ENCODE assay signal across 8 mouse cellular contexts in genomic region chr10:67116251-67116650, GRCm38 (mm10). TPM values are rescaled to one million over a fixed set of nuclear protein-coding genes. Genes with fewer than 3 reads are reported as not detected.
DNase-seq lines count a peak whose midpoint lies in the region; ATAC-seq lines count a peak whose summit lies in the region.

No protein-coding gene starts in this region.

- H3K4me2 ChIP-seq in intestine, embryonic 15.5 days (replicated peaks), result no peak overlapping the region
- H3K4me2 ChIP-seq in intestine, embryonic 16.5 days (ENCODE audit: low read depth, low read length), result no peak overlapping the region
- H3K4me2 ChIP-seq in limb, embryonic 13.5 days (replicated peaks), result peak overlapping the region; percentile 27; the same call in 1 of the 2 replicates

- H3K27me3 ChIP-seq in intestine, embryonic 15.5 days (replicated peaks), result no peaks in the 10 kb centered on the region
- no peaks in the 10 kb centered on the region for H3K27me3 ChIP-seq in intestine, embryonic 16.5 days (replicated peaks; ENCODE audit: control insufficient read depth, insufficient read depth, low read length)
- H3K27me3 ChIP-seq in limb, embryonic 13.5 days, result no peaks in the 10 kb centered on the region

- 66% methylated on average over 8 of the region's 8 CpGs for WGBS in intestine, embryonic 15.5 days
- WGBS in intestine, embryonic 16.5 days, result 66% methylated on average over 8 of the region's 8 CpGs
- 34% methylated on average over 8 of the region's 8 CpGs for WGBS in limb, embryonic 13.5 days

- H3K4me1 ChIP-seq in intestine, embryonic 15.5 days (replicated peaks), result peaks cover 25% of the 10 kb centered on the region
- peaks cover 34% of the 10 kb centered on the region for H3K4me1 ChIP-seq in intestine, embryonic 16.5 days (ENCODE audit: control insufficient read depth, insufficient read depth, low read length)
- peaks cover 71% of the 10 kb centered on the region for H3K4me1 ChIP-seq in limb, embryonic 13.5 days

- DNase-seq in adrenal gland, adult 8-10 months, result peak; percentile 68
- DNase-seq in cerebellum, adult 9-11 months, result peak; percentile 73
- no peak for DNase-seq in right cerebral cortex, postnatal 25 days
- no peak for DNase-seq in testis, postnatal 14 days (ENCODE audit: low spot score)
- DNase-seq in layer of hippocampus, adult 8-10 months (ENCODE audit: low spot score in 2 of 2), result no peak

- H3K36me3 ChIP-seq in intestine, embryonic 15.5 days, result no peaks in the 10 kb centered on the region
- no peaks in the 10 kb centered on the region for H3K36me3 ChIP-seq in intestine, embryonic 16.5 days (ENCODE audit: control insufficient read depth, insufficient read depth, low read length)
- no peaks in the 10 kb centered on the region for H3K36me3 ChIP-seq in limb, embryonic 13.5 days

- no peaks in the 10 kb centered on the region for H3K9me3 ChIP-seq in intestine, embryonic 15.5 days
- no peaks in the 10 kb centered on the region for H3K9me3 ChIP-seq in intestine, embryonic 16.5 days (ENCODE audit: control insufficient read depth, low read length)
- no peaks in the 10 kb centered on the region for H3K9me3 ChIP-seq in limb, embryonic 13.5 days

- no peak overlapping the region for H3K4me3 ChIP-seq in intestine, embryonic 15.5 days (replicated peaks)
- H3K4me3 ChIP-seq in intestine, embryonic 16.5 days (ENCODE audit: low read length), result no peak overlapping the region
- no peak overlapping the region for H3K4me3 ChIP-seq in limb, embryonic 13.5 days

- no peak for ATAC-seq in intestine, embryonic 15.5 days
- ATAC-seq in intestine, embryonic 16.5 days, result no peak
- ATAC-seq in limb, embryonic 13.5 days (ENCODE audit: low FRiP score, low read depth), result 0 out of 2 replicates have a peak, but pooled peaks have one; percentile 20

- no peak overlapping the region for H3K9ac ChIP-seq in intestine, embryonic 15.5 days
- no peak overlapping the region for H3K9ac ChIP-seq in intestine, embryonic 16.5 days (ENCODE audit: low read depth, low read length)
- no peak overlapping the region for H3K9ac ChIP-seq in limb, embryonic 13.5 days

- H3K27ac ChIP-seq in intestine, embryonic 15.5 days, result peak overlapping the region; percentile 49; the same call in 1 of the 2 replicates
- H3K27ac ChIP-seq in intestine, embryonic 16.5 days (ENCODE audit: low read length), result no peak overlapping the region
- H3K27ac ChIP-seq in limb, embryonic 13.5 days, result no peak overlapping the region

RNA-seq across cellular contexts. Expression of gene Reep3, which starts 19.5 kb away (rescaled TPM):
- polyA plus RNA-seq in intestine, embryonic 15.5 days (2015; fragmentation: Nextera tagmentation; extraction: Ambion mirVana), result 38.6 and 41.5 TPM in 2 replicates
- 36.2 and 42.1 TPM in 2 replicates for polyA plus RNA-seq in intestine, embryonic 16.5 days (2015; fragmentation: Nextera tagmentation; extraction: Ambion mirVana)
- total RNA-seq in adrenal gland, adult 8-10 months (2022), result 10 to 100 TPM; 33.5 to 49.1 (median 44.9) TPM
- polyA plus RNA-seq in limb, embryonic 13.5 days (2015; fragmentation: Nextera tagmentation; extraction: Ambion mirVana), result 48.6 and 50.3 TPM in 2 replicates
- total RNA-seq in layer of hippocampus, adult 8-10 months (2022), result 10 to 100 TPM; 21.0 to 24.7 (median 22.3) TPM

RNA-seq across cellular contexts. Expression of gene Jmjd1c, which starts 20.3 kb away (rescaled TPM):
- polyA plus RNA-seq in intestine, embryonic 15.5 days (2015; fragmentation: Nextera tagmentation; extraction: Ambion mirVana), result 33.5 and 36.2 TPM in 2 replicates
- polyA plus RNA-seq in intestine, embryonic 16.5 days (2015; fragmentation: Nextera tagmentation; extraction: Ambion mirVana), result 21.9 and 22.2 TPM in 2 replicates
- total RNA-seq in adrenal gland, adult 8-10 months (2022), result 100 to 1,000 TPM in 1 of 4 experiments, 10 to 100 TPM in 3; 54.1 to 103 (median 65.0) TPM
- polyA plus RNA-seq in limb, embryonic 13.5 days (2015; fragmentation: Nextera tagmentation; extraction: Ambion mirVana), result 47.3 and 52.4 TPM in 2 replicates
- 100 to 1,000 TPM in 2 of 4 experiments, 10 to 100 TPM in 2; 90.8 to 103 (median 98.5) TPM for total RNA-seq in layer of hippocampus, adult 8-10 months (2022)

Comparison
In these comparisons a context has a peak if more than half of its experiments do, and no peak if none do; other contexts are left out.
1. DNase-seq: peak in adrenal gland, adult 8-10 months (single experiment) and cerebellum, adult 9-11 months (single experiment); none in right cerebral cortex, postnatal 25 days (single experiment), testis, postnatal 14 days (single experiment) and layer of hippocampus, adult 8-10 months (0 of 2).